Mouse (Mus musculus) liver, embryonic 15.5 days (tissue): ENCODE results near the gene Atg2a. TPM values are rescaled to one million over a fixed set of nuclear protein-coding genes. Genes with fewer than 3 reads are reported as not detected.
"Not testable (repeated sequence)": the region's sequence is repeated elsewhere in the genome, so short reads cannot be mapped to it uniquely, and the experiment has no call there.

Experiments
- ATAC-seq: fragments of 200-750 bp; cut with Nextera tagmentation; 2 replicates; pipeline ENCODE4 v1.8.0; 2017; ENCODE audit warnings: moderate number of reproducible peaks, mild to moderate bottlenecking, moderate library complexity; ENCODE audit not compliant: insufficient read depth
- H3K27ac ChIP-seq: fragments of 300-500 bp; sonication (generic); replicated peaks from 2 replicates; pipeline ENCODE4 v1.5.1; 2015; ENCODE audit warnings: mild to moderate bottlenecking, inconsistent platforms
- H3K27me3 ChIP-seq: fragments of 300-500 bp; sonication (generic); 2 replicates; pipeline ENCODE4 v1.6.1; 2015; ENCODE audit warnings: mild to moderate bottlenecking, inconsistent platforms
- H3K36me3 ChIP-seq: fragments of 300-500 bp; sonication (generic); replicated peaks from 2 replicates; pipeline ENCODE4 v1.6.1; 2015; ENCODE audit warnings: moderate library complexity, mild to moderate bottlenecking, inconsistent platforms
- H3K4me1 ChIP-seq: fragments of 300-500 bp; sonication (generic); replicated peaks from 2 replicates; pipeline ENCODE4 v1.6.1; 2015; ENCODE audit warnings: inconsistent platforms
- H3K4me2 ChIP-seq: fragments of 300-500 bp; sonication (generic); 2 replicates; pipeline ENCODE4 v1.6.1; 2015; ENCODE audit warnings: moderate library complexity, mild to moderate bottlenecking, inconsistent platforms
- H3K4me3 ChIP-seq: fragments of 300-500 bp; sonication (generic); replicated peaks from 2 replicates; pipeline ENCODE4 v1.5.1; 2015; ENCODE audit warnings: mild to moderate bottlenecking, inconsistent platforms
- H3K9ac ChIP-seq: fragments of 300-500 bp; sonication (generic); 2 replicates; pipeline ENCODE4 v1.6.1; 2015; ENCODE audit warnings: moderate library complexity, mild to moderate bottlenecking, inconsistent platforms
- H3K9me3 ChIP-seq: fragments of 300-500 bp; sonication (generic); replicated peaks from 2 replicates; pipeline ENCODE4 v1.6.1; 2016; ENCODE audit warnings: inconsistent platforms
- WGBS: fragments of 180-500 bp; shearing (Covaris S2); methylation state at CpG from one replicate; pipeline ENCODE4 v1.1.7; 2015; ENCODE audit warnings: mixed read lengths; ENCODE audit not compliant: insufficient replicate concordance; 5-methylcytosine and 5-hydroxymethylcytosine counted together
- microRNA counts: library from miRNA; unstranded; fragments of <30 nt; microRNA quantifications from one replicate; lab custom pipeline; 2016
- microRNA-seq: library from miRNA; unstranded; fragments of <30 nt; microRNA quantifications from one replicate; pipeline ENCODE4, GENCODE M21; 2016
- polyA plus RNA-seq: library from polyadenylated mRNA; unstranded; fragments of >200 nt; fragmentation: Nextera tagmentation; extraction: Ambion mirVana; gene quantifications from 2 replicates; pipeline ENCODE4 v1.2.1, GENCODE M21; 2015

Gene Atg2a
- polyA plus RNA-seq, 1 experiment from 2014 or later, result 4.7 TPM

DNA sequence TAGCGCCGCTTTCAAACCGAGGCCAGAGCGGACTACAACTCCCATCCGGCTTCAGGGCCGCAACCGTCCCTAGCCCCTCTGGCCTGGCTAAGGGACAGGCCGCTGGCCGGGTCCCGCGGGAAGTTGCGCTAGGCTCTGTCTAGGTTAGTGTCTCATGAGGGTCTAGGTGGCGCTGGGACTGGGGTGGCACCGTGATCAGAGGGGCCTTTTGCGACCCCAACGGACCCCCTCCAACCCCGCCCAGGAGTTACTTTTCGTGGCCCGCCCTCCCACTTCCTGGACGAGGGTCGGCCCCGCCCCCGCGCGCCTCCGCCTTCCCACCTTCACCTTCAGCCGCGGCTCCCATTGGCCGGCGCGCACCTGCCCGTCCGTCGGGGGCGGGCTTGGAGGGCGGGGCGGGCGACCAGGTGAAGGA, 64.7 kb downstream of the Atg2a start, which contains the start of gene Cdc42bpg:
Gene Cdc42bpg, plus strand, starts transcription at position 320 of the 415 bp plus-strand sequence.
- H3K27me3 ChIP-seq, result no peaks in the 10 kb centered on the region
- H3K36me3 ChIP-seq, result peaks cover 12% of the 10 kb centered on the region; the same call in 1 of the 2 replicates
- H3K9ac ChIP-seq, result peak within 1 kb of the TSS; percentile 75
- peak within 1 kb of the TSS; percentile 77 for H3K4me3 ChIP-seq
- H3K27ac ChIP-seq, result peak within 1 kb of the TSS; percentile 84
- peaks cover 78% of the 10 kb centered on the region for H3K4me1 ChIP-seq
- peak within 1 kb of the TSS; percentile 99 for H3K4me2 ChIP-seq
- H3K9me3 ChIP-seq, result no peaks in the 10 kb centered on the region
- ATAC-seq, result peak; percentile 86
- 1% methylated on average over 38 of the region's 38 CpGs for WGBS

DNA sequence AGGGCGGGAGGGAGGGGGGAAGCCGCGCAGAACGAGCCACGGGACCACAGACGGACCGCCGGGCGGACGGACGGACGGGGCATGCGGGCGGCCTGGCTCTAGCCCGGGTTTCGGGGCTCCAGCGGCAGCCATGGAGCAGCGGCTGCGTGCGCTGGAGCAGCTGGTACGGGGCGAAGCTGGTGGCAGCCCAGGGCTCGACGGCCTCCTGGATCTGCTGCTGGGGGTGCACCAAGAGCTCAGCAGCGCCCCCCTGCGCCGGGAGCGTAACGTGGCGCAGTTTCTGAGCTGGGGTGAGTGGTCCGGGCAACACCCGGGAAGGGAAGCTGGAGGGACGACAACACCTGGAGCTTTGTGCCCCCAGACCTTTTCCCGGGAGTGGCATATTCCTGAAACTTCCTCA, 65.1 kb downstream of the Atg2a start:
- H3K36me3 ChIP-seq, result peaks cover 16% of the 10 kb centered on the region; the same call in 1 of the 2 replicates
- peak overlapping the region; percentile 99 for H3K4me2 ChIP-seq
- ATAC-seq, result peak; percentile 59
- peak overlapping the region; percentile 75 for H3K9ac ChIP-seq
- peak overlapping the region; percentile 77 for H3K4me3 ChIP-seq
- H3K4me1 ChIP-seq, result peaks cover 74% of the 10 kb centered on the region
- peak overlapping the region; percentile 84 for H3K27ac ChIP-seq
- 1% methylated on average over 34 of the region's 34 CpGs for WGBS
- H3K27me3 ChIP-seq, result no peaks in the 10 kb centered on the region
- H3K9me3 ChIP-seq, result no peaks in the 10 kb centered on the region

DNA sequence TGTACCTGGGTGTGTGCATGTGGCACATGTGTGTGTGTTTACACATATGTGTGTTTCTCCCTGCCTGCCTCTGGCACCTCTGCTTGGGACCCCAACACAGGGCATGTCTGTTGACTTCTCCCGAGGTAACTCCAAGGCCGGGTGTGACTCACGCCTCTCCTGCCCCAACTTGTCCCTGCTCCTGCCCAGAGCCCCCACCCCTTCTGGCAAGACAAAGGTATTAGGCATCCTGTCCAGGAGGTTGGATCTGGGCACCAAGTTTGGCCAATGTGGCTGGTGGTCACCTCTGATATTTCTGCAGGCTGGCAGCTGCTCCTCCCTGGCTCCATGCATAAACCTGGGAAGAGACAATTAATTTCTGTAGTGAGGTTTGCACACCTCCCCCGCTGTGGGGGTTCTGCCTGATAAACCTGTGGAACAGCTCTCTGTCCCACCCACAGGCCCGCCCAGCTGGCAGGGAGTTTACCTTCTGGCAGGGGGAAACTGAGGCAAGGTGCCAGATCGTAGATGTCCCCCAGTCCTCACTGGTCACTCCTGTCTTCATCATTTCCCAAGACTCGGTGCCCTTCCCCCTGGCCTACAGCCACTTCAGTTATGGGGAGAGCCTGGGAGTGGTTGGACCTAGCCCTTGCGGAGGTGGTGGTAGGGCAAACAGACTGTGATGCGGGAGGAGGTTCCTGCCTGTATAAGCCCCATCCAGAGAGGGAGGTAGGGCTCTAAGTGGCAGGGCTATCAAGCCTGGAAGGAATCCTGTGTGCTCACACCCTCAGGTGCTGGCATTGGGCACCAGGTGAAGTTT, 66.5 kb downstream of the Atg2a start:
- peaks cover 60% of the 10 kb centered on the region for H3K4me1 ChIP-seq
- no peak for ATAC-seq
- H3K9ac ChIP-seq, result no peak overlapping the region
- H3K4me2 ChIP-seq, result peak overlapping the region; percentile 99
- H3K4me3 ChIP-seq, result peak overlapping the region; percentile 9; the same call in 1 of the 2 replicates
- WGBS, result 73% methylated on average over 9 of the region's 9 CpGs
- H3K27me3 ChIP-seq, result no peaks in the 10 kb centered on the region
- peaks cover 23% of the 10 kb centered on the region; the same call in 1 of the 2 replicates for H3K36me3 ChIP-seq
- 0 out of 2 replicates have a peak overlapping the region, but pooled peaks have one; percentile 4 for H3K27ac ChIP-seq
- no peaks in the 10 kb centered on the region for H3K9me3 ChIP-seq

DNA sequence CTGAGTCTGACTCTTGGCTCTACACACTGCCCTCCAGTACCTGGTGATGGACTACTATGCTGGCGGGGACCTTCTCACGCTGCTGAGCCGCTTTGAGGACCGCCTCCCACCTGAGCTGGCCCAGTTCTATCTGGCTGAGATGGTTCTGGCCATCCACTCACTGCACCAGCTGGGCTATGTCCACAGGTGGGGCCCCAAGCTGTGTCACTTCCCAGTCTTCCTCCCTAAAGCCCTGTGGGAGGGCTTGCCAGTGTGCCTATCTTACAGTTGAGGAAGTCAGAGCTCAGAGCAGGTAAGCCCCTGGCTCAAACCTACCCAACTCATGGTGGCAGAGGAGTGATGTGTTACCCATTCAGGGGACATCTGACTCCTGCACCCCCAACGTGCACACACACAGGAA, 68.7 kb downstream of the Atg2a start:
- no peak overlapping the region for H3K27ac ChIP-seq
- no peak overlapping the region for H3K9ac ChIP-seq
- H3K4me3 ChIP-seq, result no peak overlapping the region
- H3K4me2 ChIP-seq, result no peak overlapping the region
- no peaks in the 10 kb centered on the region for H3K27me3 ChIP-seq
- no peaks in the 10 kb centered on the region for H3K9me3 ChIP-seq
- H3K4me1 ChIP-seq, result peaks cover 38% of the 10 kb centered on the region
- 83% methylated on average over 5 of the region's 5 CpGs for WGBS
- H3K36me3 ChIP-seq, result peaks cover 43% of the 10 kb centered on the region
- no peak for ATAC-seq

DNA sequence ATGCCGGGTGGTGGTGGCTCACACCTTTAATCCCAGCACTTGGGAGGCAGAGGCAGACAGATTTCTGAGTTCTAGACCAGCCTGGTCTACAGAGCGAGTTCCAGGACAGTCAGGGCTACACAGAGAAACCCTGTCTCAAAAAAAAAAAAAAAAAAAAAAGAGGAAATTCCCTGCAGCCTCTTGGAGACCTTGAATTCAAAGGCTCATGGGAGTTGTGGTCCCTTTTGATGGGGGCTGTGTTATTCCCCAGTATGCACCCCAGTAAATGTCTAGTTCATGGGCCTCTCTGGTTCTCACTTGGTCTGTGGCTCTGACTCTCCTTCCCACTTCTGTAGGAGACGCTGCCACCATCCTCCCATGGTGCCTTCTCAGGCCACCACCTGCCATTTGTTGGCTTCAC, 70.3 kb downstream of the Atg2a start:
- not testable (repeated sequence) for H3K9ac ChIP-seq, H3K27ac ChIP-seq, H3K9me3 ChIP-seq, H3K4me3 ChIP-seq, H3K4me2 ChIP-seq, H3K27me3 ChIP-seq, ATAC-seq
- WGBS, result 71% methylated on average over 3 of the region's 3 CpGs
- peaks cover 46% of the 10 kb centered on the region for H3K36me3 ChIP-seq
- peaks cover 23% of the 10 kb centered on the region for H3K4me1 ChIP-seq

MicroRNAs encoded within 50 kb of the gene (microRNA counts, 519-probe panel; counts per million panel counts)
- microRNA mmu-miR-192 (lab: Ali Mortazavi, UCI), result 4,205 counts per million, percentile 85 among the panel's probes with 10 or more counts

Small RNA genes within 50 kb of the gene (microRNA-seq; reads per million reads assigned to microRNA genes)
- gene Mir192 (4,847 reads per million, percentile 88 among the genes with 10 or more reads in this experiment), gene Mir194-2 (2,007 reads per million, percentile 82 among the genes with 10 or more reads in this experiment)

Other genes with a start within 250 kb of the Atg2a start
- 25.1 and 26.1 TPM in 2 replicates for gene Capn1, start 225.8 kb upstream of the Atg2a start, polyA plus RNA-seq
- 13.3 and 17.3 TPM in 2 replicates for gene Syvn1, start 195.1 kb upstream of the Atg2a start, polyA plus RNA-seq
- gene Mrpl49, start 183.9 kb upstream of the Atg2a start, polyA plus RNA-seq, result 39.5 and 41.8 TPM in 2 replicates
- gene Fau, start 183.8 kb upstream of the Atg2a start, polyA plus RNA-seq, result 401 and 446 TPM in 2 replicates
- 19.1 and 19.5 TPM in 2 replicates for gene Znhit2, start 180.5 kb upstream of the Atg2a start, polyA plus RNA-seq
- gene Tm7sf2, start 173.3 kb upstream of the Atg2a start, polyA plus RNA-seq, result 49.1 and 50.2 TPM in 2 replicates
- gene Vps51, start 164.4 kb upstream of the Atg2a start, polyA plus RNA-seq, result 27.3 and 30.8 TPM in 2 replicates
- not detected in 2 replicates for gene Tmem262, start 161.6 kb upstream of the Atg2a start, polyA plus RNA-seq
- 0.48 and 0.67 TPM in 2 replicates for gene Gm28374, start 159.4 kb upstream of the Atg2a start, polyA plus RNA-seq
- 19.7 and 24.4 TPM in 2 replicates for gene Zfpl1, start 156.7 kb upstream of the Atg2a start, polyA plus RNA-seq
- 34.5 and 35.4 TPM in 2 replicates for gene Cdca5, start 156.7 kb upstream of the Atg2a start, polyA plus RNA-seq
- 0.23 and 0.25 TPM in 2 replicates for gene AC131692.1, start 147.2 kb upstream of the Atg2a start, polyA plus RNA-seq
- 3.5 and 3.7 TPM in 2 replicates for gene Naaladl1, start 135.9 kb upstream of the Atg2a start, polyA plus RNA-seq
- 23.2 and 24.0 TPM in 2 replicates for gene Sac3d1, start 123.0 kb upstream of the Atg2a start, polyA plus RNA-seq
- 58.5 and 66.0 TPM in 2 replicates for gene Snx15, start 113.4 kb upstream of the Atg2a start, polyA plus RNA-seq
- 0.17 and 0.44 TPM in 2 replicates for gene Batf2, start 100.7 kb upstream of the Atg2a start, polyA plus RNA-seq
- gene Arl2, start 100.1 kb upstream of the Atg2a start, polyA plus RNA-seq, result 26.0 and 28.8 TPM in 2 replicates
- not detected in 2 replicates for gene Majin, start 57.3 kb upstream of the Atg2a start, polyA plus RNA-seq
- gene Gpha2, start 15.3 kb upstream of the Atg2a start, polyA plus RNA-seq, result 0.15 and 0.28 TPM in 2 replicates
- gene Ppp2r5b, start 5.8 kb upstream of the Atg2a start, polyA plus RNA-seq, result 3.3 and 5.0 TPM in 2 replicates
- gene Ehd1, start 35.1 kb downstream of the Atg2a start, polyA plus RNA-seq, result 64.0 and 69.3 TPM in 2 replicates
- gene Cdc42bpg, start 64.8 kb downstream of the Atg2a start, polyA plus RNA-seq, result 0.21 and 0.38 TPM in 2 replicates
- gene Men1, start 93.3 kb downstream of the Atg2a start, polyA plus RNA-seq, result 25.1 and 25.4 TPM in 2 replicates
- 7.7 and 9.1 TPM in 2 replicates for gene Map4k2, start 99.5 kb downstream of the Atg2a start, polyA plus RNA-seq
- 64.3 and 68.8 TPM in 2 replicates for gene Sf1, start 122.0 kb downstream of the Atg2a start, polyA plus RNA-seq
- 6.4 and 9.2 TPM in 2 replicates for gene Pygm, start 142.7 kb downstream of the Atg2a start, polyA plus RNA-seq
- gene Rasgrp2, start 157.7 kb downstream of the Atg2a start, polyA plus RNA-seq, result 81.3 and 88.4 TPM in 2 replicates
- gene Nrxn2, start 177.1 kb downstream of the Atg2a start, polyA plus RNA-seq, result 0.39 and 0.51 TPM in 2 replicates